ENCODE assay signal across 25 mouse cellular contexts in the genomic region with DNA sequence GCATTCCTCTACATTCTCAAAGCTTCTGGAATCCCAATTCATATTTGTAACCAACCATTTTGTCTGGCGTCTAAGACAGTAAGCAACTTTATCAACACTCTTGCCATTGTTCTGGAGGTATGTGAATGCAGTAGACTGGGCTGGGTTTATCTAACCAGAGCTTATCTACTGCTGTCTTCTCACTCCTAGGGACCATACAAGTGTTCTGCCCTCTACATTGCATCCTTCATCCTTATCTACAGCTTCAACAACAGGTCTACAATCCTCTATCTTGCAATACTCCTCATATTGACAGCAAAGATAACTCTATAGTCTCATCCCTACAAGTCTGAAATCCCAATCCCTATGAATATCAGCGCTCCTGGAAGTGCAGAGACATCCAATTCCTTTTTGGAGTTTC.
DNase-seq lines count a peak whose midpoint lies in the region; ATAC-seq and TF ChIP-seq lines count a peak whose summit lies in the region.
"Had no signal": no experiment of that assay in that cellular context is flagged by ENCODE, and none has a peak within 500 bp of the region (broad histone marks: within the 10 kb centered on the region; RNA-seq: fewer than 3 reads in every experiment).

No protein-coding gene starts in this region.

- no peaks in the 10 kb centered on the region for H3K27me3 ChIP-seq in liver, embryonic 11.5 days (replicated peaks; ENCODE audit: control insufficient read depth, insufficient read depth, low read length)
- no peaks in the 10 kb centered on the region for H3K27me3 ChIP-seq in liver, postnatal 0 days (ENCODE audit: insufficient read depth, low read length)
- no peaks in the 10 kb centered on the region for H3K27me3 ChIP-seq in liver, embryonic 13.5 days
- no peaks in the 10 kb centered on the region for H3K27me3 ChIP-seq in liver, embryonic 16.5 days (ENCODE audit: control insufficient read depth, insufficient read depth, low read depth, low read length)
- no peaks in the 10 kb centered on the region for H3K27me3 ChIP-seq in hindbrain, postnatal 0 days (ENCODE audit: insufficient read depth, low read length)
- H3K27me3 ChIP-seq: embryonic facial prominence, embryonic 12.5 days; embryonic facial prominence, embryonic 15.5 days; forebrain, embryonic 12.5 days; forebrain, embryonic 15.5 days; heart, embryonic 13.5 days had no signal

- 55% methylated on average over 2 of the region's 2 CpGs for WGBS in liver, embryonic 11.5 days
- 70% methylated on average over 2 of the region's 2 CpGs for WGBS in liver, postnatal 0 days (ENCODE audit: insufficient replicate concordance)
- 48% methylated on average over 2 of the region's 2 CpGs for WGBS in liver, embryonic 13.5 days (ENCODE audit: insufficient replicate concordance)
- WGBS in liver, embryonic 16.5 days (ENCODE audit: insufficient replicate concordance): 48% methylated on average over 2 of the region's 2 CpGs
- WGBS in hindbrain, postnatal 0 days: 94% methylated on average over 2 of the region's 2 CpGs

- H3K4me2 ChIP-seq in liver, embryonic 11.5 days: no peak overlapping the region
- no peak overlapping the region for H3K4me2 ChIP-seq in liver, postnatal 0 days (ENCODE audit: low read depth, low read length)
- H3K4me2 ChIP-seq in liver, embryonic 13.5 days: 0 out of 2 replicates have a peak overlapping the region, but pooled peaks have one; percentile 13
- no peak overlapping the region for H3K4me2 ChIP-seq in liver, embryonic 16.5 days (ENCODE audit: low read depth, low read length)
- H3K4me2 ChIP-seq in hindbrain, postnatal 0 days (ENCODE audit: low read depth, low read length): no peak overlapping the region
- H3K4me2 ChIP-seq: embryonic facial prominence, embryonic 12.5 days; embryonic facial prominence, embryonic 15.5 days; forebrain, embryonic 12.5 days; forebrain, embryonic 15.5 days; heart, embryonic 13.5 days; hindbrain, embryonic 14.5 days had no signal

- no peaks in the 10 kb centered on the region for H3K36me3 ChIP-seq in liver, embryonic 11.5 days (ENCODE audit: control insufficient read depth, insufficient read depth, low read length)
- no peaks in the 10 kb centered on the region for H3K36me3 ChIP-seq in liver, postnatal 0 days (replicated peaks; ENCODE audit: insufficient read depth, low read length)
- no peaks in the 10 kb centered on the region for H3K36me3 ChIP-seq in liver, embryonic 13.5 days
- no peaks in the 10 kb centered on the region for H3K36me3 ChIP-seq in liver, embryonic 16.5 days (ENCODE audit: control insufficient read depth, insufficient read depth)
- no peaks in the 10 kb centered on the region for H3K36me3 ChIP-seq in hindbrain, postnatal 0 days (ENCODE audit: insufficient read depth, low read length)
- H3K36me3 ChIP-seq: embryonic facial prominence, embryonic 12.5 days; embryonic facial prominence, embryonic 15.5 days; forebrain, embryonic 12.5 days; forebrain, embryonic 15.5 days; heart, embryonic 10.5 days; heart, embryonic 13.5 days had no signal

- TF ChIP-seq EP300 in liver, postnatal 0 days (IDR thresholded peaks at IDR 0.05; ENCODE audit: low read depth): no peak

- DNase-seq in liver, embryonic 11.5 days (ENCODE audit: low spot score): no peak
- DNase-seq in liver, postnatal 0 days: no peak
- no peak for DNase-seq in liver, embryonic 13.5 days
- no peak for DNase-seq in hindbrain, postnatal 0 days (ENCODE audit: low spot score)
- no peak for DNase-seq in left cerebral cortex, adult 9 months (ENCODE audit: low spot score in 2 of 2)
- no peak for DNase-seq in embryo, embryonic 10.5 days (ENCODE audit: low spot score)
- DNase-seq: adrenal gland, adult 2 months; adrenal gland, postnatal 14 days; cerebellum, adult 11 months; cerebellum, adult 2 months; cerebellum, postnatal 10 days; gastrocnemius, postnatal 10 days; gastrocnemius, postnatal 36 days; heart, adult 2 months; heart, postnatal 14 days; heart, postnatal 4 days had no signal

- peak; percentile 81 for ATAC-seq in liver, embryonic 11.5 days (replicated peaks; ENCODE audit: low FRiP score)
- ATAC-seq in liver, postnatal 0 days: no peak
- ATAC-seq in liver, embryonic 13.5 days (ENCODE audit: low read depth): peak; percentile 89
- ATAC-seq in liver, embryonic 16.5 days (ENCODE audit: low read depth): peak; percentile 78
- no peak for ATAC-seq in hindbrain, postnatal 0 days
- ATAC-seq: forebrain, embryonic 15.5 days had no signal

- H3K9ac ChIP-seq in liver, embryonic 11.5 days (ENCODE audit: low read depth, low read length): no peak overlapping the region
- no peak overlapping the region for H3K9ac ChIP-seq in liver, postnatal 0 days (replicated peaks)
- H3K9ac ChIP-seq in liver, embryonic 13.5 days: no peak overlapping the region
- no peak overlapping the region for H3K9ac ChIP-seq in liver, embryonic 16.5 days (ENCODE audit: low read depth, low read length)
- H3K9ac ChIP-seq in hindbrain, postnatal 0 days (replicated peaks; ENCODE audit: low read length): no peak overlapping the region
- H3K9ac ChIP-seq: embryonic facial prominence, embryonic 12.5 days; embryonic facial prominence, embryonic 15.5 days; forebrain, embryonic 12.5 days; forebrain, embryonic 15.5 days; heart, embryonic 13.5 days; hindbrain, embryonic 14.5 days had no signal

- H3K4me1 ChIP-seq in liver, embryonic 11.5 days (replicated peaks; ENCODE audit: control insufficient read depth, insufficient read depth, low read length): peaks cover 8% of the 10 kb centered on the region
- H3K4me1 ChIP-seq in liver, postnatal 0 days (ENCODE audit: insufficient read depth): no peaks in the 10 kb centered on the region
- H3K4me1 ChIP-seq in liver, embryonic 13.5 days (replicated peaks): peaks cover 42% of the 10 kb centered on the region
- peaks cover 5% of the 10 kb centered on the region for H3K4me1 ChIP-seq in liver, embryonic 16.5 days (ENCODE audit: control insufficient read depth, low read depth, low read length)
- no peaks in the 10 kb centered on the region for H3K4me1 ChIP-seq in hindbrain, postnatal 0 days (ENCODE audit: insufficient read depth, low read length)
- H3K4me1 ChIP-seq: embryonic facial prominence, embryonic 12.5 days; embryonic facial prominence, embryonic 15.5 days; forebrain, embryonic 12.5 days; forebrain, embryonic 15.5 days had no signal

- H3K4me3 ChIP-seq in liver, embryonic 11.5 days (ENCODE audit: low read depth, low read length): no peak overlapping the region
- H3K4me3 ChIP-seq in liver, postnatal 0 days (ENCODE audit: low read depth, low read length): no peak overlapping the region
- H3K4me3 ChIP-seq in liver, embryonic 13.5 days (replicated peaks): no peak overlapping the region
- no peak overlapping the region for H3K4me3 ChIP-seq in liver, embryonic 16.5 days (ENCODE audit: low read depth, low read length)
- H3K4me3 ChIP-seq in hindbrain, postnatal 0 days (ENCODE audit: low read length): no peak overlapping the region
- H3K4me3 ChIP-seq: embryonic facial prominence, embryonic 12.5 days; embryonic facial prominence, embryonic 15.5 days; erythroblast, embryonic 14.5 days; forebrain, embryonic 12.5 days; forebrain, embryonic 15.5 days; heart, adult 2 months; heart, embryonic 10.5 days; heart, embryonic 13.5 days had no signal

- H3K27ac ChIP-seq in liver, embryonic 11.5 days (ENCODE audit: low read depth, low read length): no peak overlapping the region
- no peak overlapping the region for H3K27ac ChIP-seq in liver, postnatal 0 days (ENCODE audit: low read depth)
- H3K27ac ChIP-seq in liver, embryonic 13.5 days: no peak overlapping the region
- no peak overlapping the region for H3K27ac ChIP-seq in liver, embryonic 16.5 days (ENCODE audit: low read length)
- no peak overlapping the region for H3K27ac ChIP-seq in hindbrain, postnatal 0 days
- H3K27ac ChIP-seq: embryonic facial prominence, embryonic 12.5 days; embryonic facial prominence, embryonic 15.5 days; forebrain, embryonic 12.5 days; forebrain, embryonic 15.5 days; heart, adult 2 months; heart, embryonic 10.5 days; heart, embryonic 13.5 days; hindbrain, embryonic 14.5 days had no signal

- TF ChIP-seq CTCF in liver, postnatal 0 days (IDR thresholded peaks at IDR 0.05; ENCODE audit: low read depth): no peak
- TF ChIP-seq CTCF in hindbrain, postnatal 0 days (IDR thresholded peaks at IDR 0.05; ENCODE audit: low read depth): no peak

- H3K9me3 ChIP-seq in liver, embryonic 11.5 days (ENCODE audit: control insufficient read depth, low read length): no peaks in the 10 kb centered on the region
- no peaks in the 10 kb centered on the region for H3K9me3 ChIP-seq in liver, postnatal 0 days (ENCODE audit: low read length)
- no peaks in the 10 kb centered on the region for H3K9me3 ChIP-seq in liver, embryonic 13.5 days (replicated peaks)
- H3K9me3 ChIP-seq in liver, embryonic 16.5 days (replicated peaks; ENCODE audit: control insufficient read depth, low read length): no peaks in the 10 kb centered on the region
- H3K9me3 ChIP-seq in hindbrain, postnatal 0 days (ENCODE audit: low read length): no peaks in the 10 kb centered on the region
- H3K9me3 ChIP-seq: embryonic facial prominence, embryonic 12.5 days; embryonic facial prominence, embryonic 15.5 days; forebrain, embryonic 12.5 days; forebrain, embryonic 15.5 days; heart, embryonic 10.5 days; heart, embryonic 13.5 days had no signal

Comparison
In these comparisons a context has a peak if more than half of its experiments do, and no peak if none do; other contexts are left out.
1. ATAC-seq: peak in liver, embryonic 11.5 days (single experiment), liver, embryonic 13.5 days (single experiment) and liver, embryonic 16.5 days (single experiment); none in liver, postnatal 0 days (single experiment) and hindbrain, postnatal 0 days (single experiment).